Mouse (Mus musculus): ENCODE measurements around the gene Dnah8. TPM values are rescaled to one million over a fixed set of nuclear protein-coding genes. Genes with fewer than 3 reads are reported as not detected.
A peak's percentile ranks its signal among the peaks of the same experiment; 100 is the strongest.

Gene Dnah8
- polyA plus RNA-seq, 1 experiment from 2014 or later, result 1.3 TPM

GRCm38 (mm10) chr17:30638996-30639395, 14.8 kb downstream of the Dnah8 start:
- H3K9me3 ChIP-seq, result no peaks in the 10 kb centered on the region
- no peak overlapping the region for H3K4me3 ChIP-seq
- no peaks in the 10 kb centered on the region for H3K4me1 ChIP-seq (replicated peaks)
- 66% methylated on average over 2 of the region's 2 CpGs for WGBS
- ATAC-seq (ENCODE audit: low FRiP score, low read depth), result no peak
- H3K9ac ChIP-seq, result no peak overlapping the region
- H3K4me2 ChIP-seq, result no peak overlapping the region
- H3K36me3 ChIP-seq, result no peaks in the 10 kb centered on the region
- no peak overlapping the region for H3K27ac ChIP-seq (replicated peaks)
- no peaks in the 10 kb centered on the region for H3K27me3 ChIP-seq

GRCm38 (mm10) chr17:30640896-30641295, 16.7 kb downstream of the Dnah8 start:
- H3K4me1 ChIP-seq (replicated peaks), result no peaks in the 10 kb centered on the region
- 93% methylated on average over 5 of the region's 5 CpGs for WGBS
- no peaks in the 10 kb centered on the region for H3K36me3 ChIP-seq
- H3K9ac ChIP-seq, result no peak overlapping the region
- no peaks in the 10 kb centered on the region for H3K9me3 ChIP-seq
- no peak overlapping the region for H3K4me3 ChIP-seq
- no peak for ATAC-seq (ENCODE audit: low FRiP score, low read depth)
- H3K4me2 ChIP-seq, result no peak overlapping the region
- no peak overlapping the region for H3K27ac ChIP-seq (replicated peaks)
- no peaks in the 10 kb centered on the region for H3K27me3 ChIP-seq

GRCm38 (mm10) chr17:30648770-30649169, 24.6 kb downstream of the Dnah8 start:
- no peaks in the 10 kb centered on the region for H3K4me1 ChIP-seq (replicated peaks)
- no peak overlapping the region for H3K4me3 ChIP-seq
- H3K9ac ChIP-seq, result no peak overlapping the region
- ATAC-seq (ENCODE audit: low FRiP score, low read depth), result no peak
- H3K9me3 ChIP-seq, result no peaks in the 10 kb centered on the region
- no peak overlapping the region for H3K27ac ChIP-seq (replicated peaks)
- no peaks in the 10 kb centered on the region for H3K36me3 ChIP-seq
- 98% methylated on average over 3 of the region's 3 CpGs for WGBS
- H3K27me3 ChIP-seq, result no peaks in the 10 kb centered on the region
- H3K4me2 ChIP-seq, result no peak overlapping the region

- H3K4me1 ChIP-seq (replicated peaks), result peaks cover 6% of the 10 kb centered on the region; the same call in 1 of the 2 replicates
- no peak overlapping the region for H3K27ac ChIP-seq (replicated peaks)
- no peaks in the 10 kb centered on the region for H3K9me3 ChIP-seq
- no peaks in the 10 kb centered on the region for H3K36me3 ChIP-seq
- WGBS, result 94% methylated on average over 6 of the region's 6 CpGs
- no peaks in the 10 kb centered on the region for H3K27me3 ChIP-seq
- no peak overlapping the region for H3K9ac ChIP-seq
- H3K4me3 ChIP-seq, result no peak overlapping the region
- ATAC-seq (ENCODE audit: low FRiP score, low read depth), result no peak
- no peak overlapping the region for H3K4me2 ChIP-seq
Measured at GRCm38 (mm10) chr17:30653010-30653409, 28.9 kb downstream of the Dnah8 start.

GRCm38 (mm10) chr17:30657530-30658151, 33.5 kb downstream of the Dnah8 start:
- no peaks in the 10 kb centered on the region for H3K9me3 ChIP-seq
- WGBS, result 47% methylated on average over 8 of the region's 8 CpGs
- no peaks in the 10 kb centered on the region for H3K27me3 ChIP-seq
- H3K4me1 ChIP-seq (replicated peaks), result peaks cover 10% of the 10 kb centered on the region
- no peaks in the 10 kb centered on the region for H3K36me3 ChIP-seq
- H3K27ac ChIP-seq (replicated peaks), result peak overlapping the region; percentile 62
- H3K4me3 ChIP-seq, result peak overlapping the region; percentile 36
- H3K4me2 ChIP-seq, result peak overlapping the region; percentile 61
- peak overlapping the region; percentile 44 for H3K9ac ChIP-seq
- no peak; the same call in 1 of the 2 replicates for ATAC-seq (ENCODE audit: low FRiP score, low read depth)

- H3K27ac ChIP-seq (replicated peaks), result peak overlapping the region; percentile 62
- peaks cover 10% of the 10 kb centered on the region for H3K4me1 ChIP-seq (replicated peaks)
- peak overlapping the region; percentile 36 for H3K4me3 ChIP-seq
- 13% methylated on average over 13 of the region's 13 CpGs for WGBS
- H3K27me3 ChIP-seq, result no peaks in the 10 kb centered on the region
- H3K9ac ChIP-seq, result peak overlapping the region; percentile 44
- no peaks in the 10 kb centered on the region for H3K9me3 ChIP-seq
- H3K36me3 ChIP-seq, result no peaks in the 10 kb centered on the region
- ATAC-seq (ENCODE audit: low FRiP score, low read depth), result peak; percentile 81; the same call in 1 of the 2 replicates
- peak overlapping the region; percentile 61 for H3K4me2 ChIP-seq
Measured at GRCm38 (mm10) chr17:30658152-30658544, 34.0 kb downstream of the Dnah8 start.

GRCm38 (mm10) chr17:30662131-30662530, 38.0 kb downstream of the Dnah8 start:
- Histone ChIP-seq H3K9ac (no peak overlapping the region), H3K4me3 (no peak overlapping the region), H3K36me3 (no peaks in the 10 kb centered on the region), H3K27me3 (no peaks in the 10 kb centered on the region), H3K4me2 (no peak overlapping the region), H3K9me3 (no peaks in the 10 kb centered on the region), H3K27ac (replicated peaks) (no peak overlapping the region), H3K4me1 (replicated peaks) (peaks cover 10% of the 10 kb centered on the region)
- ATAC-seq (ENCODE audit: low FRiP score, low read depth), result no peak
- 78% methylated on average over 8 of the region's 8 CpGs for WGBS

GRCm38 (mm10) chr17:30663170-30663569, 39.0 kb downstream of the Dnah8 start:
- no peak overlapping the region for H3K4me2 ChIP-seq
- H3K27me3 ChIP-seq, result no peaks in the 10 kb centered on the region
- no peak overlapping the region for H3K9ac ChIP-seq
- no peak overlapping the region for H3K4me3 ChIP-seq
- H3K27ac ChIP-seq (replicated peaks), result no peak overlapping the region
- H3K4me1 ChIP-seq (replicated peaks), result peaks cover 2% of the 10 kb centered on the region
- 95% methylated on average over 8 of the region's 8 CpGs for WGBS
- H3K36me3 ChIP-seq, result no peaks in the 10 kb centered on the region
- H3K9me3 ChIP-seq, result no peaks in the 10 kb centered on the region
- ATAC-seq (ENCODE audit: low FRiP score, low read depth), result no peak

GRCm38 (mm10) chr17:30664856-30665255, 40.7 kb downstream of the Dnah8 start:
- Histone ChIP-seq H3K4me3 (no peak overlapping the region), H3K4me2 (no peak overlapping the region), H3K27ac (replicated peaks) (no peak overlapping the region), H3K9me3 (no peaks in the 10 kb centered on the region), H3K9ac (no peak overlapping the region), H3K27me3 (no peaks in the 10 kb centered on the region), H3K4me1 (replicated peaks) (no peaks in the 10 kb centered on the region), H3K36me3 (no peaks in the 10 kb centered on the region)
- WGBS, result 83% methylated on average over 5 of the region's 5 CpGs
- no peak for ATAC-seq (ENCODE audit: low FRiP score, low read depth)

- Histone ChIP-seq H3K4me3 (no peak overlapping the region), H3K9ac (no peak overlapping the region), H3K4me1 (replicated peaks) (no peaks in the 10 kb centered on the region), H3K4me2 (no peak overlapping the region), H3K27me3 (no peaks in the 10 kb centered on the region), H3K9me3 (no peaks in the 10 kb centered on the region), H3K27ac (replicated peaks) (no peak overlapping the region), H3K36me3 (no peaks in the 10 kb centered on the region)
- no peak for ATAC-seq (ENCODE audit: low FRiP score, low read depth)
- 47% methylated on average over 4 of the region's 4 CpGs for WGBS
Measured at GRCm38 (mm10) chr17:30672556-30672955, 48.4 kb downstream of the Dnah8 start.

- H3K4me3 ChIP-seq, result no peak overlapping the region
- no peaks in the 10 kb centered on the region for H3K27me3 ChIP-seq
- no peaks in the 10 kb centered on the region for H3K9me3 ChIP-seq
- H3K36me3 ChIP-seq, result no peaks in the 10 kb centered on the region
- H3K9ac ChIP-seq, result no peak overlapping the region
- no peaks in the 10 kb centered on the region for H3K4me1 ChIP-seq (replicated peaks)
- no peak for ATAC-seq (ENCODE audit: low FRiP score, low read depth)
- no peak overlapping the region for H3K27ac ChIP-seq (replicated peaks)
- WGBS, result 92% methylated on average over 6 of the region's 6 CpGs
- no peak overlapping the region for H3K4me2 ChIP-seq
Measured at GRCm38 (mm10) chr17:30673023-30673422, 48.9 kb downstream of the Dnah8 start.

GRCm38 (mm10) chr17:30675021-30675740, 51.0 kb downstream of the Dnah8 start:
- Histone ChIP-seq H3K9ac (no peak overlapping the region), H3K4me2 (no peak overlapping the region), H3K4me1 (replicated peaks) (no peaks in the 10 kb centered on the region), H3K4me3 (no peak overlapping the region), H3K27ac (replicated peaks) (no peak overlapping the region), H3K36me3 (no peaks in the 10 kb centered on the region), H3K27me3 (no peaks in the 10 kb centered on the region), H3K9me3 (no peaks in the 10 kb centered on the region)
- WGBS, result 89% methylated on average over 9 of the region's 9 CpGs
- no peak for ATAC-seq (ENCODE audit: low FRiP score, low read depth)

Data from hindbrain, embryonic 15.5 days (tissue).